Mouse (Mus musculus): Measurements from ENCODE around the gene Olfr449. TPM values are rescaled to one million over a fixed set of nuclear protein-coding genes. Genes with fewer than 3 reads are reported as not detected.

Gene Olfr449
- not detected in 2 replicates for polyA plus RNA-seq (2012; rRNA removed)

- Histone ChIP-seq H3K4me1 (ENCODE audit: control insufficient read depth, insufficient read depth, low read length) (no peaks in the 10 kb centered on the region), H3K36me3 (ENCODE audit: control insufficient read depth, insufficient read depth, low read length) (no peaks in the 10 kb centered on the region), H3K27ac (ENCODE audit: control insufficient read depth, insufficient read depth, low read depth, low read length) (no peak within 1 kb of the TSS), H3K27me3 (ENCODE audit: control insufficient read depth, insufficient read depth, low read length) (no peaks in the 10 kb centered on the region), H3K4me3 (ENCODE audit: control insufficient read depth, low read depth, low read length) (no peak within 1 kb of the TSS)
- no peak for TF ChIP-seq POLR2A (IDR thresholded peaks at IDR 0.05; ENCODE audit: control insufficient read depth, low read depth, low read length)
- no peak for TF ChIP-seq CTCF (IDR thresholded peaks at IDR 0.05; ENCODE audit: control insufficient read depth, insufficient read depth, insufficient replicate concordance, low read depth, low read length)
These were observed at the start of gene Olfr449 for GRCm38 (mm10) chr6:42834084-42834483. Gene Olfr449 (plus strand): TSS chr6:42834384.

- TF ChIP-seq CTCF (IDR thresholded peaks at IDR 0.05; ENCODE audit: control insufficient read depth, insufficient read depth, insufficient replicate concordance, low read depth, low read length) (no peak), POLR2A (IDR thresholded peaks at IDR 0.05; ENCODE audit: control insufficient read depth, low read depth, low read length) (no peak)
- no peak within 1 kb of the TSS for H3K4me3 ChIP-seq (ENCODE audit: control insufficient read depth, low read depth, low read length)
These were observed 49.4 kb upstream of the Olfr449 start, which contains the start of gene Olfr452 for GRCm38 (mm10) chr6:42784793-42785192. Gene Olfr452 (plus strand): TSS chr6:42785093.

GRCm38 (mm10) chr6:42790247-42790948 lies 43.8 kb upstream of the Olfr449 start:
- H3K4me1 ChIP-seq (ENCODE audit: control insufficient read depth, insufficient read depth, low read length), result no peaks in the 10 kb centered on the region
- no peaks in the 10 kb centered on the region for H3K27me3 ChIP-seq (ENCODE audit: control insufficient read depth, insufficient read depth, low read length)
- H3K27ac ChIP-seq (ENCODE audit: control insufficient read depth, insufficient read depth, low read depth, low read length), result no peak overlapping the region
- no peak overlapping the region for H3K4me3 ChIP-seq (ENCODE audit: control insufficient read depth, low read depth, low read length)
- no peak for TF ChIP-seq POLR2A (IDR thresholded peaks at IDR 0.05; ENCODE audit: control insufficient read depth, low read depth, low read length)
- no peak for TF ChIP-seq CTCF (IDR thresholded peaks at IDR 0.05; ENCODE audit: control insufficient read depth, insufficient read depth, insufficient replicate concordance, low read depth, low read length)
- H3K36me3 ChIP-seq (ENCODE audit: control insufficient read depth, insufficient read depth, low read length), result no peaks in the 10 kb centered on the region

More at GRCm38 (mm10) chr6:42784793-42785192, 49.4 kb upstream of the Olfr449 start, which contains the start of gene Olfr452:
- H3K27me3 ChIP-seq (ENCODE audit: control insufficient read depth, insufficient read depth, low read length), result no peaks in the 10 kb centered on the region
- no peak within 1 kb of the TSS for H3K27ac ChIP-seq (ENCODE audit: control insufficient read depth, insufficient read depth, low read depth, low read length)
- no peaks in the 10 kb centered on the region for H3K36me3 ChIP-seq (ENCODE audit: control insufficient read depth, insufficient read depth, low read length)
- no peaks in the 10 kb centered on the region for H3K4me1 ChIP-seq (ENCODE audit: control insufficient read depth, insufficient read depth, low read length)

GRCm38 (mm10) chr6:42790949-42791556 lies 43.1 kb upstream of the Olfr449 start:
- no peak overlapping the region for H3K4me3 ChIP-seq (ENCODE audit: control insufficient read depth, low read depth, low read length)
- TF ChIP-seq CTCF (IDR thresholded peaks at IDR 0.05; ENCODE audit: control insufficient read depth, insufficient read depth, insufficient replicate concordance, low read depth, low read length), result no peak
- TF ChIP-seq POLR2A (IDR thresholded peaks at IDR 0.05; ENCODE audit: control insufficient read depth, low read depth, low read length), result no peak
- H3K27ac ChIP-seq (ENCODE audit: control insufficient read depth, insufficient read depth, low read depth, low read length), result no peak overlapping the region
- no peaks in the 10 kb centered on the region for H3K36me3 ChIP-seq (ENCODE audit: control insufficient read depth, insufficient read depth, low read length)
- no peaks in the 10 kb centered on the region for H3K4me1 ChIP-seq (ENCODE audit: control insufficient read depth, insufficient read depth, low read length)
- H3K27me3 ChIP-seq (ENCODE audit: control insufficient read depth, insufficient read depth, low read length), result no peaks in the 10 kb centered on the region

DNA sequence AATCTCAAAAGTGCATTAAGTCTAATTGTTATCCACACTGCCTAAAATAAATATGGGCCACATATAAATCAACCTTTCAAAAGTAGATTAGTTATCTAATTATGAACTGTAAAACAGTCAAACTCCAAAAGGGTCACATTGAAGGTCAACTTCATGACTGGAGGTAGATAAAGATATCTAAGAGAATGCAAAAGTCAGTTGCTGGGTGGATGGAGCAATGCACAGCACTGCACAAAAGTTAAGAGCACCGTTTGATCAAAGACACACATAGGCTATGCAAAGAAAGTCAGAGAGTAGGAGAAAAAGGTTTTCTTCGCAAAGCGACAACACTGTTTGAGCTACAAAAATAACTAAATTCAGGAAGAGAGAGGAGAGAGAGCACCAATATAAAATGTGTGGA lies 39.2 kb upstream of the Olfr449 start:
- Histone ChIP-seq H3K36me3 (ENCODE audit: control insufficient read depth, insufficient read depth, low read length) (no peaks in the 10 kb centered on the region), H3K4me3 (ENCODE audit: control insufficient read depth, low read depth, low read length) (no peak overlapping the region), H3K4me1 (ENCODE audit: control insufficient read depth, insufficient read depth, low read length) (no peaks in the 10 kb centered on the region), H3K27me3 (ENCODE audit: control insufficient read depth, insufficient read depth, low read length) (no peaks in the 10 kb centered on the region), H3K27ac (ENCODE audit: control insufficient read depth, insufficient read depth, low read depth, low read length) (no peak overlapping the region)
- no peak for TF ChIP-seq CTCF (IDR thresholded peaks at IDR 0.05; ENCODE audit: control insufficient read depth, insufficient read depth, insufficient replicate concordance, low read depth, low read length)
- no peak for TF ChIP-seq POLR2A (IDR thresholded peaks at IDR 0.05; ENCODE audit: control insufficient read depth, low read depth, low read length)

GRCm38 (mm10) chr6:42811639-42812038 lies 22.5 kb upstream of the Olfr449 start, which contains the start of gene Olfr450:
Gene Olfr450 (plus strand): TSS chr6:42811939.
- Histone ChIP-seq H3K4me1 (ENCODE audit: control insufficient read depth, insufficient read depth, low read length) (no peaks in the 10 kb centered on the region), H3K27ac (ENCODE audit: control insufficient read depth, insufficient read depth, low read depth, low read length) (no peak within 1 kb of the TSS), H3K36me3 (ENCODE audit: control insufficient read depth, insufficient read depth, low read length) (no peaks in the 10 kb centered on the region), H3K27me3 (ENCODE audit: control insufficient read depth, insufficient read depth, low read length) (no peaks in the 10 kb centered on the region), H3K4me3 (ENCODE audit: control insufficient read depth, low read depth, low read length) (no peak within 1 kb of the TSS)
- TF ChIP-seq POLR2A (IDR thresholded peaks at IDR 0.05; ENCODE audit: control insufficient read depth, low read depth, low read length) (no peak), CTCF (IDR thresholded peaks at IDR 0.05; ENCODE audit: control insufficient read depth, insufficient read depth, insufficient replicate concordance, low read depth, low read length) (no peak)

GRCm38 (mm10) chr6:42860222-42860819 lies 26.1 kb downstream of the Olfr449 start:
- Histone ChIP-seq H3K27ac (ENCODE audit: control insufficient read depth, insufficient read depth, low read depth, low read length) (no peak overlapping the region), H3K27me3 (ENCODE audit: control insufficient read depth, insufficient read depth, low read length) (no peaks in the 10 kb centered on the region), H3K4me3 (ENCODE audit: control insufficient read depth, low read depth, low read length) (no peak overlapping the region), H3K36me3 (ENCODE audit: control insufficient read depth, insufficient read depth, low read length) (no peaks in the 10 kb centered on the region), H3K4me1 (ENCODE audit: control insufficient read depth, insufficient read depth, low read length) (no peaks in the 10 kb centered on the region)
- TF ChIP-seq CTCF (IDR thresholded peaks at IDR 0.05; ENCODE audit: control insufficient read depth, insufficient read depth, insufficient replicate concordance, low read depth, low read length) (no peak), POLR2A (IDR thresholded peaks at IDR 0.05; ENCODE audit: control insufficient read depth, low read depth, low read length) (no peak)

All from testis, adult 2 months (tissue).